Mouse (Mus musculus): ENCODE measurements around the gene Mme. TPM values are rescaled to one million over a fixed set of nuclear protein-coding genes. Genes with fewer than 3 reads are reported as not detected.

The Mme gene
- polyA plus RNA-seq, 2 experiments, result 0.03 to 0.11 TPM

DNA sequence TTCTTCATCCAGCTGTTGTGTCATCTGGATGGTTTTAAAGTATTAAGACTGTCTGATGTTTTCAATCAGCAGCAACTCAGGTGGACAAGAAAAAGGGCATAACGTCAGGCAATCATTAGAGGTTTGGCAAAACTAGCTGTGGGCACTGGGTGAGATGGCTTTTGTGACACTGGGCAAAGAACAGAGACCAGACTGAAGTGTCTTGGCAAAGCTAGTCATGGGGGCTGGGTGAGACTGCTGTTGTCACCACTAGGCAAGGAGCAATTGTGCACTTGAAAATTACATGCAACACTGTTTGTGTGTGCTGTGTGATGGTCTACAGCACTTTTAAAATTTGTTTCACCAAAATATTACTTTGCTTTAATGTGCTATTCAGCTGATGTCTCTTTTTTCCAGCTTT lies 175.9 kb downstream of the Mme start:
- Histone ChIP-seq H3K9ac (replicated peaks) (no peak overlapping the region), H3K27ac (no peak overlapping the region), H3K27me3 (ENCODE audit: control insufficient read depth, insufficient read depth, low read length) (no peaks in the 10 kb centered on the region), H3K4me3 (ENCODE audit: insufficient read depth in 1 of 2, low read depth in 2 of 2, low read length in 2 of 2) (no peak overlapping the region), H3K4me2 (ENCODE audit: low read depth) (no peak overlapping the region), H3K9me3 (ENCODE audit: control insufficient read depth, low read length) (no peaks in the 10 kb centered on the region), H3K36me3 (replicated peaks; ENCODE audit: control insufficient read depth, insufficient read depth, low read depth) (no peaks in the 10 kb centered on the region), H3K4me1 (replicated peaks; ENCODE audit: control insufficient read depth in 2 of 2, insufficient read depth in 2 of 2, low read length in 1 of 2) (no peaks in the 10 kb centered on the region)
- DNase-seq (ENCODE audit: low read depth in 3 of 3, low spot score in 3 of 3) (no peak), ATAC-seq (ENCODE audit: insufficient read depth) (no peak)
- TF ChIP-seq EP300 (IDR thresholded peaks at IDR 0.05; ENCODE audit: low read depth) (no peak), CTCF (IDR thresholded peaks at IDR 0.05; ENCODE audit: low read depth) (no peak)
- 34% methylated on average over 1 of the region's 1 CpGs for WGBS (ENCODE audit: insufficient replicate concordance)

DNA sequence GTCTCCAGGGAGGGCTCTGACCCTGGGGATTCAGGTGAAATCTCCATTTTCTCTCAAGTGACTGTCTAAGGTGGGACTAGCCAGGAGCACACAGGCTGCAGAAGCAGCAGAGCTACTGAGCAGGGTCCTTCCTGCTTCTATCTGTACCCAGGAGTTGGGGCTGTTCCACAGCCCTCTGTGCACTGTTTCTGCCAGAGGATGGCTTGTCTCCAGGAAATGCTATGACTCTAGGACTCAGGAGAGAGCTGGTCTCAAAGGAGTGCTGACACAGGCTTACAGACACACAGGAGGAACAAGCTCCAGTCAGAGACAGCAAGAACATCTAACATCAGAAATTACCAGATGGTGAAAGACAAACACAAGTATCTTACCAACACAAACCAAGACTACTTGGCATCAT lies 176.4 kb downstream of the Mme start:
- no peaks in the 10 kb centered on the region for H3K27me3 ChIP-seq (ENCODE audit: control insufficient read depth, insufficient read depth, low read length)
- ATAC-seq (ENCODE audit: insufficient read depth) (no peak), DNase-seq (ENCODE audit: low read depth in 3 of 3, low spot score in 3 of 3) (no peak)
- no peak overlapping the region for H3K27ac ChIP-seq
- TF ChIP-seq CTCF (IDR thresholded peaks at IDR 0.05; ENCODE audit: low read depth), result no peak
- no peak for TF ChIP-seq EP300 (IDR thresholded peaks at IDR 0.05; ENCODE audit: low read depth)
- H3K4me3 ChIP-seq (ENCODE audit: insufficient read depth in 1 of 2, low read depth in 2 of 2, low read length in 2 of 2), result no peak overlapping the region
- no peaks in the 10 kb centered on the region for H3K36me3 ChIP-seq (replicated peaks; ENCODE audit: control insufficient read depth, insufficient read depth, low read depth)
- no peaks in the 10 kb centered on the region for H3K9me3 ChIP-seq (ENCODE audit: control insufficient read depth, low read length)
- H3K4me2 ChIP-seq (ENCODE audit: low read depth), result no peak overlapping the region
- H3K9ac ChIP-seq (replicated peaks), result no peak overlapping the region
- no peaks in the 10 kb centered on the region for H3K4me1 ChIP-seq (replicated peaks; ENCODE audit: control insufficient read depth in 2 of 2, insufficient read depth in 2 of 2, low read length in 1 of 2)

DNA sequence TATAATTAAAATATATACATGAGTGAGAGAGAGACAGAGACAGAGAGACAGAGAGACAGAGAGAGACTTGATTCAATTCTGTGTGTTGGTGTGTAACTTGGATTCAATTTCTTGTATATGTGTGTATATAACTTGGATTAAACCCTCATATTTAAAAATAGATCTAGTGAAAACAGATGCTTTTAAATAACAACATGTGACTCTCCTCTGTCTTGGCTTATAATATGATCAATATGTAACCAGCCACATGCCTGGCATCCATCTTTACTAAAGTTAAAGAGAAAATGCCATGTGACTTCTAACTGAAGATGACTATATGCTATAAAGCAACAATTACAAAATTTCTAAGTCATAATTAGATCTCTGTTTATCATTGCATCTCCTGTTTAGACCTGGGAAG lies 182.2 kb downstream of the Mme start:
- Histone ChIP-seq H3K27me3 (ENCODE audit: control insufficient read depth, insufficient read depth, low read length) (no peaks in the 10 kb centered on the region), H3K36me3 (replicated peaks; ENCODE audit: control insufficient read depth, insufficient read depth, low read depth) (no peaks in the 10 kb centered on the region), H3K27ac (no peak overlapping the region), H3K4me2 (ENCODE audit: low read depth) (no peak overlapping the region), H3K9me3 (ENCODE audit: control insufficient read depth, low read length) (no peaks in the 10 kb centered on the region), H3K4me1 (replicated peaks; ENCODE audit: control insufficient read depth in 2 of 2, insufficient read depth in 2 of 2, low read length in 1 of 2) (no peaks in the 10 kb centered on the region), H3K9ac (replicated peaks) (no peak overlapping the region), H3K4me3 (ENCODE audit: insufficient read depth in 1 of 2, low read depth in 2 of 2, low read length in 2 of 2) (no peak overlapping the region)
- TF ChIP-seq CTCF (IDR thresholded peaks at IDR 0.05; ENCODE audit: low read depth) (no peak), EP300 (IDR thresholded peaks at IDR 0.05; ENCODE audit: low read depth) (no peak)
- ATAC-seq (ENCODE audit: insufficient read depth) (no peak), DNase-seq (ENCODE audit: low read depth in 3 of 3, low spot score in 3 of 3) (no peak)

Other genes with a start within 250 kb of the Mme start
- not detected in 2 replicates for gene Gm34302, start 242.3 kb downstream of the Mme start, polyA plus RNA-seq (2012; rRNA removed)
- not detected in 2 replicates for gene Gm34302, start 242.3 kb downstream of the Mme start, polyA plus RNA-seq (2014; fragmentation: Nextera tagmentation; extraction: Ambion mirVana)

Measured in liver, embryonic 14.5 days (tissue).